Mouse (Mus musculus): ENCODE data around the gene Carmil2.
A peak's percentile ranks its signal among the peaks of the same experiment; 100 is the strongest.

Carmil2 gene

DNA sequence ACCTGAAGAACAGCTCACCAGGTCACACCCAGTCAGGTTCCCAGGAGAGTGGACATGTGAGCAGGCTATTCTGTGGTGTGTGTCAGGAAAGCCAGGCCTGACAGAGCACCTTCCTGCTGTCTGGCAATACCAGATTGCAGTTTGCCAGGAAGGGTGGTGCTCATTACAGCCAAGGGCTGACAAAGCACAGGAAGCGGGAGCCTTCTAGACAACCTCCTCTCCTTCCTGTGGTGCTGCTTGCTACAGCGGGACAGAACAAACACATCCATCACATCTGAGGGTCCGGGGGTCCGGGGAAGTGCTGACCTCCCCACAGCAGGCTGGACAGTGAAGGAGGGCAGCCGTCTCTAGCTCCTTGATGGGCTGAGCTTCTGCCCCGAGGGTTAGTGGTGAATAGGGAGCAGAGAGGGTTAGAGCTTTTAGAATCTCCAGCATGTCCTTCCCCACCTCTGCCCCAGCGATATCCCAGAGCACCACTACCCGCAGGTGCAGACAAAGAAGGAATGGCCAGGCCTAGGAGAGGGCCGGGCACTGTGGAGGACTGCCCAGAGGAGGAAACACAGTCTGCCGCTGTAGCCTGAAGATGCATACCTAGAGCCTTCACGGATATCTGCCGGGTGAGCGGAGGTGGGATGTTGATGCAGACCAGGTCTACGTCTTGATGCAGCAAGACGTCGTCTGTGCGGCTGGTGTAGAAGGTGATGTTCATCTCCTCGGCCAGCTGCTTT is 41.5 kb downstream of the Carmil2 start:
- DNase-seq (ENCODE audit: low read depth), result peak; percentile 66

GRCm38 (mm10) chr8:105732186-105732585 is 46.1 kb downstream of the Carmil2 start:
- DNase-seq (ENCODE audit: low read depth), result no peak

DNA sequence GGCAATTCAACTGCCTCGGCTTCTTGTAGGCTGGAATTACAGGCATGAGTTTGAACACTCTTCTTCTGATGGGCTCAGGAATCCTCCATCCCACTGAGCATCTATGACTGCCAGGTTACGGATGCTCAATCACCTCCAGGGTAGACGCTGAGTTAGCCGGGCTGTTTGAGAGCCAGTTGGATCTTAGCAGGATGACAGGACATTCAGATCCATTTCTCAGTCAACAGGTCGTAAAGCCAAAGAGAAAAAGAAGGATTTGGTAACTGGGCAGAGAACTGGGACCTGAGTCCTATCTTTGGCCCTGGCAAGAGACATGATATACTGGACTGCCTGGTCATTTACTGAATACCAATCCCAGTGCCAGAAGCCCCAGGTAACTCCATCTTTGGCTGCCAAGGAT is 53.1 kb downstream of the Carmil2 start:
- no peak for DNase-seq (ENCODE audit: low read depth)

DNA sequence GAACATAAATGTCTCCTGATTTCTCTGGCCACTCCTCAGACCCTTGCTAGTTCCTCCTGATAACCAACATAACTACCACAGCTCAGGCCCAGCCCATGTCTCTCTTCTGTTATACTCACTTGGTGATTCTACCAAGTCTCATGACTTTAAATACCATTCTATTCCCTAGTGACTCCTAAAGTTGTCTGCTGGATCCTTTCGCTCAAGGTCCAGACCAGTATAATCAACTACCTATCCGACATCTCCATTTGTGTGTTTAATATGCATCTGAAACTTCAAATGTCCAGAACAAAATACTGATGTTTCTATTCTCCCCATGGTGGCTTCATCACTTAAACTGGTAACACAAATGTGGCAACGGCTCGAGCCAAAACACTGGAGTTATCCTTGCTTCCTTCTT is 57.2 kb downstream of the Carmil2 start:
- no peak for DNase-seq (ENCODE audit: low read depth)
